Mouse (Mus musculus) hindbrain, embryonic 14.5 days (tissue): ENCODE measurements at regions not wholly inside any gene's neighbourhood (a gene's known extent, or its start where the extent isn't known, plus 50 kb on each side); places are given as distances from the start of the nearest gene placed in this dataset.

Experiments
- ATAC-seq: fragments of 200-750 bp; cut with Nextera tagmentation; 2 replicates; pipeline ENCODE4 v1.8.0; 2017; ENCODE audit warnings: moderate number of reproducible peaks, mild to moderate bottlenecking, moderate TSS enrichment, moderate library complexity; ENCODE audit not compliant: low FRiP score
- DNase-seq: peaks from one replicate; pipeline ENCODE4 v3.0.0-alpha.2; 2015; ENCODE audit warnings: low spot score
- H3K27ac ChIP-seq: fragments of 300-500 bp; sonication (generic); 2 replicates; pipeline ENCODE4 v1.5.1; 2014; ENCODE audit warnings: mild to moderate bottlenecking, moderate library complexity
- H3K27me3 ChIP-seq: fragments of 300-500 bp; sonication (generic); 2 replicates; pipeline ENCODE4 v1.6.1; 2014; ENCODE audit warnings: mild to moderate bottlenecking, low read length, mixed read lengths; ENCODE audit not compliant: control insufficient read depth, insufficient read depth
- H3K36me3 ChIP-seq: fragments of 300-500 bp; sonication (generic); replicated peaks from 2 replicates; pipeline ENCODE4 v1.6.1; 2014; ENCODE audit not compliant: control insufficient read depth, insufficient read depth
- H3K4me1 ChIP-seq: fragments of 300-500 bp; sonication (generic); replicated peaks from 2 replicates; pipeline ENCODE4 v1.6.1; 2014; ENCODE audit warnings: antibody characterized with exemption, low read length, mixed read lengths; ENCODE audit not compliant: control insufficient read depth, insufficient read depth
- H3K4me2 ChIP-seq: fragments of 300-500 bp; sonication (generic); replicated peaks from 2 replicates; pipeline ENCODE4 v1.6.1; 2014; ENCODE audit warnings: mild to moderate bottlenecking, moderate library complexity
- H3K4me3 ChIP-seq: fragments of 300-500 bp; sonication (generic); replicated peaks from 2 replicates; pipeline ENCODE4 v1.5.1; 2014; ENCODE audit warnings: mild to moderate bottlenecking, low read length
- H3K9ac ChIP-seq: fragments of 300-500 bp; sonication (generic); 2 replicates; pipeline ENCODE4 v1.6.1; 2014
- H3K9me3 ChIP-seq: fragments of 300-500 bp; sonication (generic); 2 replicates; pipeline ENCODE4 v1.6.1; 2016; ENCODE audit warnings: low read length; ENCODE audit not compliant: control insufficient read depth
- WGBS: fragments of 180-500 bp; shearing (Covaris S2); extraction: QIAGEN DNeasy Blood & Tissue Kit; methylation state at CpG from one replicate; pipeline ENCODE4 v1.1.7; 2014; 5-methylcytosine and 5-hydroxymethylcytosine counted together

- Histone ChIP-seq H3K9me3 (no peaks in the 10 kb centered on the region), H3K9ac (no peak overlapping the region), H3K36me3 (no peaks in the 10 kb centered on the region), H3K27me3 (no peaks in the 10 kb centered on the region), H3K4me2 (no peak overlapping the region), H3K4me1 (no peaks in the 10 kb centered on the region), H3K4me3 (no peak overlapping the region), H3K27ac (no peak overlapping the region)
- ATAC-seq = no peak
- DNase-seq = no peak
- WGBS = 85% methylated on average over 5 of the region's 5 CpGs
Measured at GRCm38 (mm10) chr2:117765572-117765971, 346.1 kb upstream of the Thbs1 start.

- Histone ChIP-seq H3K36me3 (no peaks in the 10 kb centered on the region), H3K4me3 (no peak overlapping the region), H3K27me3 (no peaks in the 10 kb centered on the region), H3K27ac (no peak overlapping the region), H3K9me3 (no peaks in the 10 kb centered on the region), H3K4me1 (no peaks in the 10 kb centered on the region), H3K4me2 (no peak overlapping the region), H3K9ac (no peak overlapping the region)
- no peak for DNase-seq
- 92% methylated on average over 3 of the region's 3 CpGs for whole genome bisulfite sequencing
- ATAC-seq = no peak
Measured at GRCm38 (mm10) chr2:117766450-117766849, 345.2 kb upstream of the Thbs1 start.

DNA sequence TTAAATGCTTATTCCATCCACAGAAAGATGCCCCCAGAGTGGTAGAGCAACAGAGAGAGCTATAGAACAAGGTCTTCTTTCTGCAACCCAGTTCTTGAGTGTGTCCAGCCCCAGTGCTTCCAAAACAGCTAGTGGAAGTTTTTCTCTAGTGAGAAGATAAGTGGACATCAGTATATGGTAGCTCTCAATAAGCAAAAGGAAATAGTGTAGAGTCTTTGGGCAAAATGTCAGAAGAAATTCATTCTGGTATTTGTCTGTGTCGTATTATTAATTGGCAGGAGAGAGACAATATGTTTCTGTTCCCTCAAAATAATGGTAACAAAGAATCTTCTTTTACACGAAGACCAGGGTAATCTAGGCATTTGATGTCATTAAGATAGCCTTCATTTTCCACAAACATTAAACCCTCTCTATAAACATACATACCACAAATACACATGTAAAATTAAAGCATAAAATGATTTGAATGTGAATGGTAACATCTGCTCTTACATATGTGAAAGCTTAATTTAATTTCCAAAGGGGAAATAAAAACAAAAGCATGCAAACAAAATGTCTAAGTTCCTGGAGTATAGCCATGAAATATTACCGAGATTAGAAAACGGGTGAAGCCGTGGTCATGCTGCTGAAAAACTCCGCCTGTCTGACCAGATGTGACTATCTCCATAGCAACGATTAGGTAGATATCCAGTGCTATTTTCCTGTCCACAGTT, 342.1 kb upstream of the Thbs1 start:
- Histone ChIP-seq H3K27me3 (no peaks in the 10 kb centered on the region), H3K4me3 (no peak overlapping the region), H3K36me3 (no peaks in the 10 kb centered on the region), H3K9me3 (no peaks in the 10 kb centered on the region), H3K9ac (no peak overlapping the region), H3K27ac (no peak overlapping the region), H3K4me2 (no peak overlapping the region), H3K4me1 (no peaks in the 10 kb centered on the region)
- DNase-seq (no peak), ATAC-seq (no peak)
- WGBS = 62% methylated on average over 7 of the region's 7 CpGs

- ATAC-seq (no peak), DNase-seq (no peak)
- WGBS = 78% methylated on average over 3 of the region's 3 CpGs
- Histone ChIP-seq H3K27ac (no peak overlapping the region), H3K4me1 (no peaks in the 10 kb centered on the region), H3K4me3 (no peak overlapping the region), H3K27me3 (no peaks in the 10 kb centered on the region), H3K36me3 (no peaks in the 10 kb centered on the region), H3K4me2 (no peak overlapping the region), H3K9me3 (no peaks in the 10 kb centered on the region), H3K9ac (no peak overlapping the region)
Measured at GRCm38 (mm10) chr2:117770115-117770485, 341.6 kb upstream of the Thbs1 start.

DNA sequence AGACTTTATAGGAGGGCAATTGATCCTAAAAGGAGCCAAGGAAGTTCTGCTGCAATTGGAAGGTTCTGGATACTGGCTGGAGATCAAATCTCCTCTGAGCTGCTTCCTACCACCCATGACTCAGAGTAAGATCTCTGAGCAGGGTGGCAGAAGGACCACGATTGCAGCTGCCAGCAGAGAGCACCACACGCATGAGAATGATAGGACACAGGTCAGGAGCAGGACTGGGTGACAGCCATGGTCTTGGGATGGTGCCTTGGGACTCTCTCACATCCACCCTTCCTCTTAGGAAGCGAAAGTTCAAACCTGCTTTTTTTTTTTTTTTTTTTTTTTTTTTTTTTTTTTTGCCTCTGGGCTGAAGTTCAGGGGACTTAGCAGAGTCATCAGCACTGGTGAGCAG, 331.4 kb upstream of the Thbs1 start:
- no peak for DNase-seq
- no peaks in the 10 kb centered on the region for H3K27me3 ChIP-seq
- ATAC-seq = no peak
- no peak overlapping the region for H3K4me2 ChIP-seq
- WGBS = 88% methylated on average over 3 of the region's 3 CpGs
- H3K36me3 ChIP-seq = no peaks in the 10 kb centered on the region
- H3K27ac ChIP-seq = no peak overlapping the region
- H3K9ac ChIP-seq = no peak overlapping the region
- no peaks in the 10 kb centered on the region for H3K4me1 ChIP-seq
- no peak overlapping the region for H3K4me3 ChIP-seq
- H3K9me3 ChIP-seq = no peaks in the 10 kb centered on the region

- Histone ChIP-seq H3K4me3 (no peak overlapping the region), H3K9me3 (no peaks in the 10 kb centered on the region), H3K27me3 (no peaks in the 10 kb centered on the region), H3K4me2 (no peak overlapping the region), H3K9ac (no peak overlapping the region), H3K27ac (no peak overlapping the region), H3K4me1 (no peaks in the 10 kb centered on the region), H3K36me3 (no peaks in the 10 kb centered on the region)
- DNase-seq (no peak), ATAC-seq (no peak)
- WGBS = 82% methylated on average over 7 of the region's 7 CpGs
Measured at GRCm38 (mm10) chr2:117780816-117781215, 330.9 kb upstream of the Thbs1 start.

GRCm38 (mm10) chr2:117787321-117787720, 324.4 kb upstream of the Thbs1 start:
- Histone ChIP-seq H3K36me3 (no peaks in the 10 kb centered on the region), H3K9ac (no peak overlapping the region), H3K9me3 (no peaks in the 10 kb centered on the region), H3K4me2 (no peak overlapping the region), H3K4me1 (no peaks in the 10 kb centered on the region), H3K27ac (no peak overlapping the region), H3K27me3 (no peaks in the 10 kb centered on the region), H3K4me3 (no peak overlapping the region)
- no peak for ATAC-seq
- WGBS = 64% methylated on average over 1 of the region's 1 CpGs
- no peak for DNase-seq

DNA sequence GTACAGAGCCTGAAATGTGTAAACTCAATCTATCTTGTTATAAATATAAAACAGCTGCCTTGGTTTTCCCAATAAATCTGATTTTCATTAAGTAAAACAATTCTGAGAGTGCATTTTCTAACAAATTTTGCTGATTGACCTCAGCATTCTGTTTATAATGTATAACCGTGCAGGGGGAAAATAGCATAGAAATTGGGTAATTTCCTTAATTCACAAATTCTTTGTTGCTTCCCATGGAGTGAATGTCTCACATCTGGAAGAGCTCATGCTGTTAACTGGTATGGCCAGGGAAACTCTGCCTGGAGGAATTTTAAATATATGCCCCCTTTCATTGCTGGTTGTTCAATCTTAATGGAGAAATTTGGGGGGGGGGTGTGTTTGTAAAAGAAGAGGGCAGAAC, 317.4 kb upstream of the Thbs1 start:
- Histone ChIP-seq H3K36me3 (no peaks in the 10 kb centered on the region), H3K9ac (no peak overlapping the region), H3K4me1 (no peaks in the 10 kb centered on the region), H3K4me3 (no peak overlapping the region), H3K4me2 (no peak overlapping the region), H3K27ac (no peak overlapping the region), H3K9me3 (no peaks in the 10 kb centered on the region), H3K27me3 (no peaks in the 10 kb centered on the region)
- no peak for DNase-seq
- ATAC-seq = no peak
- WGBS = 82% methylated on average over 1 of the region's 1 CpGs

DNA sequence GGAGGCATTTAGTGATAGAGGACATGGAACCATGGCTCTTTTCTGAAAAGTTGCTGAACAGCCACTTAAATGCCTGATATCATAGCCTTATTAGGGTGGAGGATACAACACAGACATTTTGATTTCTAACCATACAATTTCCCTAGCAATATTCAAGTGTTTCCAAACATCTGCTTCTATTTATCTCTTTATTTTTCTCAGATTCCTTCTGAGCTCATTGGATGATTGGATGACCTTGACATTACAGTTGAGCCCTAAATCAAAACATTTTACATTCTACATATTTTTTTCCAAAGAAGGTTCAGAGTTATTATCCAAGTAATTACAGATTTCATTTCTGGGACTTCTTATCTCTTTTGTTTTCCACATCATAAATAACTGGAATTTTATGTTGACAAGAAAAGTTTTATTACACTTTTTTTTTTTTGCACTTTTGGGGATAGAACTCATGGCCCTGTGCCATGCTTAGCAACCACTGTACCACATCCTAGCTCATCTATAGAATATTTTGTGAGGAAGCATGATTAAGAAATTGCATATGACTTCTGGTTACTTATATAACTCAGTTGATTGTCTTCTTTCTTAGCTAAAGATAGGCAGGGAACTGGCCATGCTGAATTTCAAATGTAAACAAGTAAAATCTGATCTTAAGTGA, 309.6 kb upstream of the Thbs1 start:
- no peaks in the 10 kb centered on the region for H3K27me3 ChIP-seq
- DNase-seq = no peak

GRCm38 (mm10) chr2:117802686-117803085, 309.0 kb upstream of the Thbs1 start:
- DNase-seq (no peak), ATAC-seq (no peak)
- H3K9me3 ChIP-seq = no peaks in the 10 kb centered on the region
- no peak overlapping the region for H3K9ac ChIP-seq
- H3K27ac ChIP-seq = no peak overlapping the region
- whole genome bisulfite sequencing = 89% methylated on average over 2 of the region's 2 CpGs
- H3K4me1 ChIP-seq = no peaks in the 10 kb centered on the region
- no peak overlapping the region for H3K4me3 ChIP-seq
- no peaks in the 10 kb centered on the region for H3K36me3 ChIP-seq
- H3K4me2 ChIP-seq = no peak overlapping the region
- H3K27me3 ChIP-seq = no peaks in the 10 kb centered on the region

More for the DNA sequence above, 309.6 kb upstream of the Thbs1 start:
- Histone ChIP-seq H3K27ac (no peak overlapping the region), H3K4me2 (no peak overlapping the region), H3K9me3 (no peaks in the 10 kb centered on the region), H3K9ac (no peak overlapping the region), H3K4me1 (no peaks in the 10 kb centered on the region), H3K36me3 (no peaks in the 10 kb centered on the region), H3K4me3 (no peak overlapping the region)
- no peak for ATAC-seq
